Mouse (Mus musculus): ENCODE results near the gene Gm5617.
"Not testable (repeated sequence)": the region's sequence is repeated elsewhere in the genome, so short reads cannot be mapped to it uniquely, and the experiment has no call there.

Gm5617 gene

DNA sequence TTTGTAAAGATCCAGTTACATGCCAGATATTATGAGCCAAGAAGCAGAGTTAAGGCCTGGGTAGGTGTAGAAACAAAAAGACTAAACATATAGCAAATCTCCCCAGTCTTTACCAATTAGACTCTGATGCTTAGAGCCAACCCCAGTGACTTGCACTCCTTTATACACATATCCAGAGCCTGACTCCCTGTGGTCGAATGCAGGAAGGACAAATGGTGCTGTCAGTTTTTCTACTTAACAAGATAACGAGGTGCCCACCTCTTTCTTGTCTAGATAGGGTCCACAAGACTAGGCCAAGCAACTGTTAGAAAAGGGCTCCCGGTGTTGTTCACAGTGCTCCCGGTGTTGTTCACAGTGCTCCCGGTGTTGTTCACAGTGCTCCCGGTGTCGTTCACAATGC lies 6.0 kb downstream of the Gm5617 start:
- no peak for DNase-seq (ENCODE audit: extremely low spot score)

DNA sequence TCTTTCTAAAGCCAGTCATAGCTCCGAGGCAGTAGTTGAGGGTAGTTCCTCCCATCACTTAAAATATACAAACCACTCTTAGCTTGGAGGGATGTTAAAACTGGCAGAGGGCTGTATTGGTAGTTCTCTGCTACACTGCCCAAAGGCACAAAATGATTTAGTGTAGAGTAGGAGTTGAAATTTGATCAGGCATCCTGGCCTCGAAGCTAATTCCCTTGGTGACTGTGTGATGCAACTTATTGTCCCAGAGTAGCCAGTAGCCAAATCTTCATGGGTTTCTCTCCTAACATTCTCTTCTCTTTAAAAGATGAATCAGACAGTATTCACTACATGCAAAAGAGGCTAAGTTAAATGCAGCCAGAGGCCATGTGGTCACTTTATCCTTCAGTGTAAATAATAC lies 7.8 kb downstream of the Gm5617 start:
- no peak for DNase-seq (ENCODE audit: extremely low spot score)

DNA sequence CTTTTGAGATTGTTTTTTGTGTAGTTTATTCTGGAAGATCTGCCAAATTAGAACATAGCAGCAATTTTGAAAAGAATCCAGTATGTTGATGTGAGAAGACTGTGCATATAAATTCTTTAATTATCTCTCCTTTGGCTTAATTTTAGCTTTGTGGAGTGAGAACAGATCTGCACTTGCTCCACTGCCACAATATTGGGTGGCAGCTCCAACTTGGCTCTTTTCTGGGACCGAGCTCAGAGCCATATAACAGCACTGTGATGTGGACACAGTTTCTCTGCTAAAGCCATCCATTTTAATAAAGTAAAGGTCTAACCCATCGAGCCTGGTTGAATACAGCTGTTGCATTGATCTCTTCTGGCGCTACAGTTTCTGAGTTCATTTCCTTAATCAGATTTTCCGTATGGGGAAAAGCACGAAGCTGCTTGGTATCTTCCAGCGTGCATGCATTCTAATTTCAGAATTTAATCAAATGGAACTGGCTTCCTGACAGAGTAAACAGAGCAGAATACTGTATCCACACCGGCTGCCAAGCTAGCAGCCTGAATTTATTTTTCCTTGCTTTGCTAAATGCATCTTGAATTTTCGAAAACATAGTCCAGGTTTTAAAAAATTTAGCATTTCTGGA lies 9.6 kb downstream of the Gm5617 start:
- no peak for DNase-seq (ENCODE audit: extremely low spot score)

DNA sequence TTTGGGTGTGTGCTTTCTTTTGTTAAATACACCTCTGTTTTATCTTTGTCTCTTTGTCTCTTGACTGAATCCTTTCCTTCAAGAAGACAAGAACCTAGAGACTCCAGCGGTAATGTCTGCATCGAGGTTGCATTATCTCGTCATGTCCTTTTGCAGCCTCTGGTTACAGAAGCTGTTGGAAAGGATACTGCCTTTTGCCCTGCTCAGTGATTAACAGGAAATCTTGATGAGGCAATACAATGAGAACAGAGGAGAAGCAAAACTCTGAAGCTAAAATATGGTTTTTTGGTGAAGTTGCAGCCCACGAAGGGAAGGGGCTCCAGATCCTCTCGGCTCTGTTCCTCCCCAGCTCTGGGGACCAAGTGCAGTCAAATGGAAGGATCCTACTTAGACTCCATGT lies 14.9 kb downstream of the Gm5617 start:
- DNase-seq (ENCODE audit: extremely low spot score): no peak

DNA sequence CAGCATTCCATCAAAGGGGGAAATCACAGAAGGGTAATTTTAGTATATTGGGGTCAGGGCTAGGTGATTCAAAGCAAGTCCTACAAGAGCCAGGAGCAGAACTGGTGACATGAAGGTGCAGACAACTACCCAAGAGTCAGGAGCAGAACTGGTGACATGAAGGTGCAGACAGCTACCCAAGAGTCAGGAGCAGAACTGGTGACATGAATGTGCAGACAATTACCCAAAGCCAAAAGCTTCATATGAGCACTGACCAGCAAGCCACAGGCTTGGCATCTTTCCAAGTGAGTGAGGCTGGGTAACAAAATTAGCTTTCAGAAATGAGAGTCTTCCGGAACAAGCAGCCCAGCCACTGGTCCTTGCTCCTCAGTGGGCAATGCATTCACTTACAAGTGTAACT lies 20.1 kb downstream of the Gm5617 start:
- DNase-seq (ENCODE audit: extremely low spot score): no peak

- no peak for DNase-seq (ENCODE audit: extremely low spot score)
These were observed 21.6 kb downstream of the Gm5617 start for GRCm38 (mm10) chr9:48516615-48517371.

GRCm38 (mm10) chr9:48517372-48518130 lies 22.3 kb downstream of the Gm5617 start:
- no peak for DNase-seq (ENCODE audit: extremely low spot score)

GRCm38 (mm10) chr9:48520405-48520804 lies 25.2 kb downstream of the Gm5617 start:
- DNase-seq (ENCODE audit: extremely low spot score): not testable (repeated sequence)

- DNase-seq (ENCODE audit: extremely low spot score): no peak
These were observed 30.3 kb downstream of the Gm5617 start for GRCm38 (mm10) chr9:48525566-48525965.

DNA sequence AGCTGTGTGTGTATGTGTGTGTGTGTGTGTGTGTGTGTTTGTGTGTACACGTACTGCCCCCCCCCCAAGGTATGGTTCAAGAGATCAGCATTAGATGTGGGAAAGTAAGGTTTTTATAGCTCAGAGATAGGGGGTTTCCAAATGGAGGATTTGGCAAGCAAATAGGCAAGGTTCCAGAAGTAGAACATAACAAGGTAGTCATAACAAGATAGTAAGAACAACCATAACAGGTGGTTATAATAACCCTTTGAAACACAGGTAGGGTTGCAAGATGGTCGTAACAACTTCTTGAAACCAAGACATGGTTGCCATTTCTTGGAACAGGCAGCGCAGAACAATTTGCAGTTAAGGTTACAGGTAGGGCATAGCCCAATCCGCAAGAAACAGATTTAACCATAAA lies 31.3 kb downstream of the Gm5617 start:
- DNase-seq (ENCODE audit: extremely low spot score): no peak

DNA sequence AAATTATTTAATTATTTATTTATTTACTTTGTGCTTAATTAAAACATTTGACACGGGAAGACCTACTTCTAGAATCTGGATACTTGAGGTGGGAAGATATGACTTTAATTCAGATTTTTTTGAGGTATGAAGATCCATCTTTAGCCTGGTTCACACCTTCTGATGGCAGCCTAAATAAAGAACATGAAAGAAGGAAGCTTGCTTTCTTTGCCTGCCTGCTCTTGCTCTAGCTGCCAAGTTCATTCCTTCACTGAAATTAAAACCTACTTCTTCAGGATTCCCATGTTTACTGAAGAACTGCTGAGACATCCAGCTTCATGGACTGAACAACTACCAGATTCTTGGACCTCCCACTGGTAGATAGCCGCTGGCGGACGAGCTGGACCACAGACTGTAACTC lies 36.1 kb downstream of the Gm5617 start:
- DNase-seq (ENCODE audit: extremely low spot score): no peak

DNA sequence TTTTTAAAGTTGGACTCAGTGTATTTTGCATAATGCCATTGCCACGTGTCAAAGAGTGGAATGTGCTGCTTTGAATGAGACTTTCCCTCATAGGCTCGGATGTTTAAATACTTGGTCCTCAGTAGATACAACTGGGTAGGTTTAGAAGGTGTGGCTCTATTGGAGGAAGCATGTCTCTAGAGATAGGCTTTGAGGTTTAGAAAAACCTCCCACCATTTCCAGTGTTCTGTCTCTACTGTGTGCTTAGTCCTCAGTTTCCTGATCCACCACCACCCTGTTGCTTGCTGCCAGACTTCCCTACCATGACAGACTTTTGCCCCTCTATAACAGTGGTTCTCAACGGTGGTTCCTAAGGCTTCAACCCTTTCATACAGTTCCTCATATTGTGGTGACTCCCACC lies 37.0 kb downstream of the Gm5617 start:
- no peak for DNase-seq (ENCODE audit: extremely low spot score)

DNA sequence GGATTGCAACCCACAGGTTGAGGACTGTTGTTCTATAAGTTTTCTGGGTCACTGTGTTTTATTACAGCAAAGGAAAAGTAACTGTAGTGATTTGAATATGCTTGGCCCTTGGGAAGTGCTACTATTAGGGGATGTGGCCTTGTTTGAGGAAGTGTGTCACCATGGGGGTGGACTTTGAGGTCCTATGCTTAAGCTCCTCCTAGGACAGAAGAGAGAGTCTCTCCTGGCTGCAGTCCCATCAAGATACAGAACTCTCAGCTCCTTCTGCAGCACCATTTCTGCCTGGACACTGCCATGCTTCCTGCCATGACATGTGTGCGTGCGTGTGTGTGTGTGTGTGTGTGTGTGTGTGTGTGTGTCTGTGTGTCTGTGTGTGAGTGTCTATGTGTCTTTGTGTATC lies 37.5 kb downstream of the Gm5617 start:
- no peak for DNase-seq (ENCODE audit: extremely low spot score)

DNA sequence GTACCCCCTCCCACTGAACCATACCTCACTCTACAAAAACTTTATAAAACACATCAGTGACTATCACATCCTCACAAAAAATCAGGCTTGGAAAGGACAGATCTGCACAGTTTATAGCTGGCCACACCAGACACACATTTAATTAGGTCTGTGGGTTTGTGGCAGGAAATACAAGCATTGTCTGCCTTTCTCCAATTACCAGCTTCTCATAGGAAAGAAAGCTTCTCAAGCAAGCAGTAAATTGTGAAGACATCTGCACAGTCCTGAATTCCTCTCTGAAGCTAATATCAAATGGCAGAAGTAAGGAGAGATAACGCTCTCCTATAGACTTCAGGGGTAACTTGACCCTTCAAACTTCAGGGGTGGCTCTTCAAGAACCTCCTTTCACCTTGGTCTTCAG lies 41.2 kb downstream of the Gm5617 start:
- no peak for DNase-seq (ENCODE audit: extremely low spot score)

- not testable (repeated sequence) for DNase-seq (ENCODE audit: extremely low spot score)
These were observed 42.4 kb downstream of the Gm5617 start for GRCm38 (mm10) chr9:48537616-48538015.

- DNase-seq (ENCODE audit: extremely low spot score): peak; percentile 24
These were observed 42.9 kb downstream of the Gm5617 start for GRCm38 (mm10) chr9:48538044-48538645.

GRCm38 (mm10) chr9:48538688-48539087 lies 43.4 kb downstream of the Gm5617 start:
- no peak for DNase-seq (ENCODE audit: extremely low spot score)
